Mouse (Mus musculus) erythroblast, adult 5-6 weeks (primary cell): Measurements from ENCODE around the gene Prss38. TPM values are rescaled to one million over a fixed set of nuclear protein-coding genes. Genes with fewer than 3 reads are reported as not detected.

Experiments used
- ATAC-seq: replicated peaks from 2 replicates; pipeline ENCODE4 v1.8.0; 2016; ENCODE audit warnings: moderate number of reproducible peaks, mild to moderate bottlenecking, moderate TSS enrichment, inconsistent platforms; ENCODE audit not compliant: poor library complexity, low FRiP score, severe bottlenecking
- total RNA-seq, 2 experiments: library from RNA; stranded (forward) in 1 of 2; stranded (reverse) in 1 of 2; fragments of 150-400 nt in 1 of 2; fragments of 200-764, 138-1000 nt in 1 of 2; gene quantifications; 2 replicates each; pipeline versions ENCODE4 v1.2.3 to v1.2.4; 2015 to 2017; ENCODE audit warnings: low replicate concordance in 2 of 2

Prss38 gene
- total RNA-seq, 2 experiments from 2014 or later: not detected

- no peak for ATAC-seq
These were observed 44.1 kb downstream of the Prss38 start for GRCm38 (mm10) chr11:59331167-59331869.

- peak; percentile 65 for ATAC-seq
These were observed 44.9 kb downstream of the Prss38 start for GRCm38 (mm10) chr11:59330560-59330959.

- no peak for ATAC-seq
These were observed 45.8 kb downstream of the Prss38 start for GRCm38 (mm10) chr11:59329616-59330015.

GRCm38 (mm10) chr11:59327625-59328024, 47.8 kb downstream of the Prss38 start:
- ATAC-seq: no peak

GRCm38 (mm10) chr11:59324777-59325176, 50.7 kb downstream of the Prss38 start:
- ATAC-seq: no peak

GRCm38 (mm10) chr11:59322988-59323387, 52.5 kb downstream of the Prss38 start:
- ATAC-seq: no peak

Other genes with a start within 250 kb of the Prss38 start
- 0.42 and 0.96 TPM in 2 replicates for gene Obscn, start 239.3 kb downstream of the Prss38 start, total RNA-seq (2015; ENCODE audit: low replicate concordance)
- 2.7 and 4.5 TPM in 2 replicates for gene Obscn, start 239.3 kb downstream of the Prss38 start, total RNA-seq (2017; ENCODE audit: low replicate concordance)
- 11.5 and 30.7 TPM in 2 replicates for gene Iba57, start 211.9 kb downstream of the Prss38 start, total RNA-seq (2015; ENCODE audit: low replicate concordance)
- 64.1 and 74.6 TPM in 2 replicates for gene Iba57, start 211.9 kb downstream of the Prss38 start, total RNA-seq (2017; ENCODE audit: low replicate concordance)
- gene Gjc2, start 192.4 kb downstream of the Prss38 start, total RNA-seq (2015; ENCODE audit: low replicate concordance): not detected in 2 replicates
- not detected in 2 replicates for gene Gjc2, start 192.4 kb downstream of the Prss38 start, total RNA-seq (2017; ENCODE audit: low replicate concordance)
- gene Guk1, start 183.4 kb downstream of the Prss38 start, total RNA-seq (2015; ENCODE audit: low replicate concordance): 13.8 and 20.4 TPM in 2 replicates
- gene Guk1, start 183.4 kb downstream of the Prss38 start, total RNA-seq (2017; ENCODE audit: low replicate concordance): 4.5 and 8.2 TPM in 2 replicates
- gene Mrpl55, start 173.2 kb downstream of the Prss38 start, total RNA-seq (2015; ENCODE audit: low replicate concordance): 5.4 and 11.3 TPM in 2 replicates
- 10.1 and 14.1 TPM in 2 replicates for gene Mrpl55, start 173.2 kb downstream of the Prss38 start, total RNA-seq (2017; ENCODE audit: low replicate concordance)
- gene 2310033P09Rik, start 167.3 kb downstream of the Prss38 start, total RNA-seq (2015; ENCODE audit: low replicate concordance): 0.77 and 6.9 TPM in 2 replicates
- gene 2310033P09Rik, start 167.3 kb downstream of the Prss38 start, total RNA-seq (2017; ENCODE audit: low replicate concordance): 4.4 and 8.2 TPM in 2 replicates
- gene Arf1, start 147.4 kb downstream of the Prss38 start, total RNA-seq (2015; ENCODE audit: low replicate concordance): 111 and 132 TPM in 2 replicates
- 93.9 and 107 TPM in 2 replicates for gene Arf1, start 147.4 kb downstream of the Prss38 start, total RNA-seq (2017; ENCODE audit: low replicate concordance)
- gene Wnt3a, start 84.9 kb downstream of the Prss38 start, total RNA-seq (2015; ENCODE audit: low replicate concordance): not detected in 2 replicates
- 0.42 TPM in 1 of 2 replicates, not detected in the other for gene Wnt3a, start 84.9 kb downstream of the Prss38 start, total RNA-seq (2017; ENCODE audit: low replicate concordance)
- gene Wnt9a, start 68.7 kb downstream of the Prss38 start, total RNA-seq (2015; ENCODE audit: low replicate concordance): not detected in 2 replicates
- gene Wnt9a, start 68.7 kb downstream of the Prss38 start, total RNA-seq (2017; ENCODE audit: low replicate concordance): not detected in 2 replicates
- 0.38 and 2.1 TPM in 2 replicates for gene Jmjd4, start 74.4 kb upstream of the Prss38 start, total RNA-seq (2015; ENCODE audit: low replicate concordance)
- 0.70 and 1.7 TPM in 2 replicates for gene Jmjd4, start 74.4 kb upstream of the Prss38 start, total RNA-seq (2017; ENCODE audit: low replicate concordance)
- 0.38 TPM in 1 of 2 replicates, not detected in the other for gene Snap47, start 75.5 kb upstream of the Prss38 start, total RNA-seq (2015; ENCODE audit: low replicate concordance)
- 0.42 and 2.6 TPM in 2 replicates for gene Snap47, start 75.5 kb upstream of the Prss38 start, total RNA-seq (2017; ENCODE audit: low replicate concordance)
- 0.77 TPM in 1 of 2 replicates, not detected in the other for gene Zfp867, start 96.8 kb upstream of the Prss38 start, total RNA-seq (2015; ENCODE audit: low replicate concordance)
- gene Zfp867, start 96.8 kb upstream of the Prss38 start, total RNA-seq (2017; ENCODE audit: low replicate concordance): 0.51 TPM in 1 of 2 replicates, not detected in the other
- gene Zkscan17, start 151.1 kb upstream of the Prss38 start, total RNA-seq (2015; ENCODE audit: low replicate concordance): 1.3 and 3.5 TPM in 2 replicates
- gene Zkscan17, start 151.1 kb upstream of the Prss38 start, total RNA-seq (2017; ENCODE audit: low replicate concordance): 2.2 and 2.7 TPM in 2 replicates
- 5.9 TPM in 1 of 2 replicates, not detected in the other for gene Nlrp3, start 165.9 kb upstream of the Prss38 start, total RNA-seq (2015; ENCODE audit: low replicate concordance)
- 1.3 and 3.0 TPM in 2 replicates for gene Nlrp3, start 165.9 kb upstream of the Prss38 start, total RNA-seq (2017; ENCODE audit: low replicate concordance)
- not detected in 2 replicates for gene Olfr222, start 200.6 kb upstream of the Prss38 start, total RNA-seq (2015; ENCODE audit: low replicate concordance)
- not detected in 2 replicates for gene Olfr222, start 200.6 kb upstream of the Prss38 start, total RNA-seq (2017; ENCODE audit: low replicate concordance)
- gene Olfr223, start 217.6 kb upstream of the Prss38 start, total RNA-seq (2015; ENCODE audit: low replicate concordance): not detected in 2 replicates
- not detected in 2 replicates for gene Olfr223, start 217.6 kb upstream of the Prss38 start, total RNA-seq (2017; ENCODE audit: low replicate concordance)